Mouse (Mus musculus) leukemia stem cell, adult 10-12 weeks (primary cell): ENCODE results near the gene A030005K14Rik. TPM values are rescaled to one million over a fixed set of nuclear protein-coding genes. Genes with fewer than 3 reads are reported as not detected.

Experiments
- polyA plus RNA-seq: library from polyadenylated mRNA; stranded (reverse); fragments of >175 nt; gene quantifications from 2 replicates; pipeline ENCODE4 v1.2.3, GENCODE M21; 2012; ENCODE audit warnings: low replicate concordance

Gene A030005K14Rik
- not detected in 2 replicates for polyA plus RNA-seq

GRCm38 (mm10) chr1:83059278-83059677 lies at the start of gene A030005K14Rik:
A030005K14Rik (minus strand) TSS chr1:83059378.

GRCm38 (mm10) chr1:83060643-83061042 lies 1.5 kb upstream of the A030005K14Rik start, which contains the start of gene Krtap28-13:
Krtap28-13 (plus strand) TSS chr1:83060930.

GRCm38 (mm10) chr1:83044882-83045427 lies 14.2 kb downstream of the A030005K14Rik start, which contains the start of gene Gm47969:
Gm47969 (plus strand) TSS chr1:83044932.

GRCm38 (mm10) chr1:83042380-83042779 lies 16.8 kb downstream of the A030005K14Rik start, which contains the start of gene Krtap28-10:
Krtap28-10 (minus strand) TSS chr1:83042480.

GRCm38 (mm10) chr1:83038109-83038672 lies 21.0 kb downstream of the A030005K14Rik start, which contains the start of gene Slc19a3:
Slc19a3 (minus strand) TSS chr1:83038448.

Other genes with a start within 250 kb of the A030005K14Rik start
- gene Agfg1, start 219.9 kb downstream of the A030005K14Rik start, polyA plus RNA-seq, result 12.8 and 21.1 TPM in 2 replicates
- 0.24 and 0.71 TPM in 2 replicates for gene A030005L19Rik, start 146.1 kb downstream of the A030005K14Rik start, polyA plus RNA-seq
- not detected in 2 replicates for gene A030014E15Rik, start 134.5 kb downstream of the A030005K14Rik start, polyA plus RNA-seq
- not detected in 2 replicates for gene Gm6217, start 128.0 kb downstream of the A030005K14Rik start, polyA plus RNA-seq
- gene A030003K21Rik, start 116.0 kb downstream of the A030005K14Rik start, polyA plus RNA-seq, result not detected in 2 replicates
- gene Gm7544, start 103.4 kb downstream of the A030005K14Rik start, polyA plus RNA-seq, result not detected in 2 replicates
- gene Gm47955, start 99.1 kb downstream of the A030005K14Rik start, polyA plus RNA-seq, result not detected in 2 replicates
- not detected in 2 replicates for gene Gm47959, start 58.8 kb downstream of the A030005K14Rik start, polyA plus RNA-seq
- 0.09 TPM in 1 of 2 replicates, not detected in the other for gene Slc19a3, start 20.9 kb downstream of the A030005K14Rik start, polyA plus RNA-seq
- not detected in 2 replicates for gene Krtap28-10, start 16.9 kb downstream of the A030005K14Rik start, polyA plus RNA-seq
- gene Gm47969, start 14.4 kb downstream of the A030005K14Rik start, polyA plus RNA-seq, result not detected in 2 replicates
- not detected in 2 replicates for gene Krtap28-13, start 1.6 kb upstream of the A030005K14Rik start, polyA plus RNA-seq
- not detected in 2 replicates for gene Ccl20, start 57.4 kb upstream of the A030005K14Rik start, polyA plus RNA-seq
- not detected in 2 replicates for gene Daw1, start 100.4 kb upstream of the A030005K14Rik start, polyA plus RNA-seq